Mouse (Mus musculus) kidney, embryonic 14.5 days (tissue): ENCODE data around the gene Ehd4. TPM values are rescaled to one million over a fixed set of nuclear protein-coding genes. Genes with fewer than 3 reads are reported as not detected.
A peak's percentile ranks its signal among the peaks of the same experiment; 100 is the strongest.

Source experiments
- ATAC-seq: fragments of 200-750 bp; cut with Nextera tagmentation; 2 replicates; pipeline ENCODE4 v1.8.0; 2017; ENCODE audit warnings: moderate number of reproducible peaks, mild to moderate bottlenecking, moderate TSS enrichment, moderate library complexity; ENCODE audit not compliant: low FRiP score, low TSS enrichment
- H3K27ac ChIP-seq: fragments of 300-500 bp; sonication (generic); 2 replicates; pipeline ENCODE4 v1.5.1; 2014; ENCODE audit warnings: low read depth, mild to moderate bottlenecking, low read length, moderate library complexity, mixed read lengths
- H3K27me3 ChIP-seq: fragments of 300-500 bp; sonication (generic); 2 replicates; pipeline ENCODE4 v1.6.1; 2014; ENCODE audit warnings: mild to moderate bottlenecking, low read length; ENCODE audit not compliant: control insufficient read depth, insufficient read depth
- H3K36me3 ChIP-seq: fragments of 300-500 bp; sonication (generic); 2 replicates; pipeline ENCODE4 v1.6.1; 2014; ENCODE audit warnings: low read length, mixed read lengths; ENCODE audit not compliant: control insufficient read depth, insufficient read depth
- H3K4me1 ChIP-seq: fragments of 300-500 bp; sonication (generic); 2 replicates; pipeline ENCODE4 v1.6.1; 2014; ENCODE audit warnings: low read length, mixed read lengths; ENCODE audit not compliant: control insufficient read depth, insufficient read depth
- H3K4me2 ChIP-seq: fragments of 300-500 bp; sonication (generic); replicated peaks from 2 replicates; pipeline ENCODE4 v1.6.1; 2014; ENCODE audit warnings: low read depth, mild to moderate bottlenecking, low read length
- H3K4me3 ChIP-seq: fragments of 300-500 bp; sonication (generic); 2 replicates; pipeline ENCODE4 v1.5.1; 2014; ENCODE audit warnings: mild to moderate bottlenecking, low read length
- H3K9ac ChIP-seq: fragments of 300-500 bp; sonication (generic); 2 replicates; pipeline ENCODE4 v1.6.1; 2014; ENCODE audit warnings: low read depth, mild to moderate bottlenecking, low read length, moderate library complexity
- H3K9me3 ChIP-seq: fragments of 300-500 bp; sonication (generic); 2 replicates; pipeline ENCODE4 v1.6.1; 2016; ENCODE audit warnings: low read length; ENCODE audit not compliant: control insufficient read depth
- WGBS: fragments of 180-500 bp; shearing (Covaris S2); extraction: QIAGEN DNeasy Blood & Tissue Kit; methylation state at CpG from one replicate; pipeline ENCODE4 v1.1.7; 2014; 5-methylcytosine and 5-hydroxymethylcytosine counted together
- polyA plus RNA-seq: library from polyadenylated mRNA; unstranded; fragments of >200 nt; fragmentation: Nextera tagmentation; extraction: Ambion mirVana; gene quantifications from 2 replicates; pipeline ENCODE4 v1.2.1, GENCODE M21; 2014

Ehd4 gene
- polyA plus RNA-seq, 1 experiment from 2014 or later: 31.8 TPM

DNA sequence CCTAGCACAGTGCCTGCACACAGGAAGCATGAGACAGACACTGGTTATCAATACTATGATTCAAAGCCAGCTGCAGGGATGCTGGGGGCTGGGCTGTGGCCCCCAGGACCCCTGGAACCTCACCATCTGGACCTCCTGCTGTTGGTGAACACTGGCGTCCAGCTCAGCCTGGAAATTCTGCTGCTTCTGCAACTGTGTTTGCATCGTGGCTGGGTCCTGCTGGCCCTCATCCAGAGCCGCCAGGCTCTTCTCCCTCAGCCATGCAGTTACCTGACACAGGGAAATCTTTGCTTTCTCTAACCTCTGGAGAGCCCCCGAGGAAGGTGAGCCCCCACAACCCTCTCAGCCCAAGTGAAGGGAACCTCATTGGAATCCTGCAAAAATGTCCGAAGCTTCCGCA is 103.0 kb downstream of the Ehd4 start:
- peaks cover under 1% of the 10 kb centered on the region; the same call in 1 of the 2 replicates for H3K27me3 ChIP-seq
- H3K4me2 ChIP-seq: no peak overlapping the region
- no peaks in the 10 kb centered on the region for H3K36me3 ChIP-seq
- H3K9me3 ChIP-seq: no peaks in the 10 kb centered on the region
- H3K27ac ChIP-seq: no peak overlapping the region
- 78% methylated on average over 6 of the region's 6 CpGs for WGBS
- no peak for ATAC-seq
- no peak overlapping the region for H3K4me3 ChIP-seq
- no peak overlapping the region for H3K9ac ChIP-seq
- no peaks in the 10 kb centered on the region for H3K4me1 ChIP-seq

DNA sequence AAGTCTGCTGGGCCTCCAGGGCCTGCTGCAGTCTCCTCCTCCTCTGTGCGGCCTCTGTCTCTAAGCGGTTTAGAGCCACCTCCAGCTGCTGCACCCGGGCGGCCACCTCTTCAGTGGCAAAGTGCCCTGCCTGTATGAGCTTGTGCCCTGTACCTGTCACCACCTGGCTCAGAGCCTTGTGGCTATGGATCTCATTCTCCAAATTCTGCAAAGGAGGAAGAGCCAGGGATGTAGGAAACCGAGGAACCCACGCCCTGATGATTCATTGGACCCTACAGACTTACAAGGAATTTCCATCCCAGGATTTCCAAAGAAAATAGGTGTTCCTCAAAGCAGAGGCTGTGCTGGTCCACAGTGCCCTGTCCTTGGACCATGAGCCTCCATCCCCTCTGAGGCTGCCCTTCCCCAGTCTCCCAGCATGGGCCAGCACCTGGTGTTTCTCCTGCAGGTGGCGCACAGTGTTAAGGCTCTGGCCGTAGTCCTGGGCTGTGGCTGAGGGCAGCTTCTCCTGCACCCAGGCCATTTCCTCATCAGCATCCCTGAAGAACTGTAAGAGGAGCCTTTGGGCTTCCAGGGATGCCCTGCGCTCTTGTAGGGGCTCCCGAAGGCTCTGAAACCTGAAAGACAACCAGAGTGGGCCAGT is 104.7 kb downstream of the Ehd4 start:
- Histone ChIP-seq H3K4me1 (no peaks in the 10 kb centered on the region), H3K9ac (no peak overlapping the region), H3K36me3 (no peaks in the 10 kb centered on the region), H3K9me3 (no peaks in the 10 kb centered on the region), H3K4me3 (no peak overlapping the region), H3K4me2 (no peak overlapping the region), H3K27ac (no peak overlapping the region), H3K27me3 (peaks cover 2% of the 10 kb centered on the region; the same call in 1 of the 2 replicates)
- 61% methylated on average over 10 of the region's 10 CpGs for WGBS
- peak; percentile 50; the same call in 1 of the 2 replicates for ATAC-seq

DNA sequence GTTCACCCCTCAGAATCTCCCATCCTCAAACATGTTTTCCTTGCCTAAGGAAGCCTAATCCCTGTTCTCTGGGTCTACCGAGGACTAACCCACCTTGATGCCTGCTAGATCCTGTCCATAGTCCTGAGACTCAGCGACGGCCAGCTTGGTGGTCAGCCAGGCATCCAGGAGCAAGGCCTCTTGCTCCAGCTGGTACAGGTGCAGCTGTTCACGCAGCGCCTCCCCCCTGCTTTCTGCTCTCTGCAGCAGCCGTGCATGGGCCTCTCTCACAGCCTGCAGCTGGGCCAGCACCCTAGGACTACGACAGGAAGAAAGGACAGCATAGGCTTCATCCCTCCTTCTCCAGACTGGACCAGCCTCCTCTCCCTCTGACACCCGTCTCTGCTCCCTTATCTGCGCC is 106.2 kb downstream of the Ehd4 start:
- Histone ChIP-seq H3K4me3 (no peak overlapping the region), H3K27ac (no peak overlapping the region), H3K27me3 (peaks cover 2% of the 10 kb centered on the region; the same call in 1 of the 2 replicates), H3K9me3 (no peaks in the 10 kb centered on the region), H3K4me2 (no peak overlapping the region), H3K4me1 (no peaks in the 10 kb centered on the region), H3K36me3 (no peaks in the 10 kb centered on the region), H3K9ac (no peak overlapping the region)
- ATAC-seq: no peak
- 71% methylated on average over 9 of the region's 9 CpGs for WGBS

- no peaks in the 10 kb centered on the region for H3K4me1 ChIP-seq
- H3K4me3 ChIP-seq: no peak overlapping the region
- H3K27me3 ChIP-seq: peaks cover 2% of the 10 kb centered on the region; the same call in 1 of the 2 replicates
- WGBS: 45% methylated on average over 14 of the region's 14 CpGs
- ATAC-seq: no peak
- no peak overlapping the region for H3K9ac ChIP-seq
- no peaks in the 10 kb centered on the region for H3K9me3 ChIP-seq
- H3K27ac ChIP-seq: no peak overlapping the region
- H3K36me3 ChIP-seq: peaks cover 10% of the 10 kb centered on the region
- H3K4me2 ChIP-seq: no peak overlapping the region
These were observed 107.7 kb downstream of the Ehd4 start for GRCm38 (mm10) chr2:120046486-120047310.

DNA sequence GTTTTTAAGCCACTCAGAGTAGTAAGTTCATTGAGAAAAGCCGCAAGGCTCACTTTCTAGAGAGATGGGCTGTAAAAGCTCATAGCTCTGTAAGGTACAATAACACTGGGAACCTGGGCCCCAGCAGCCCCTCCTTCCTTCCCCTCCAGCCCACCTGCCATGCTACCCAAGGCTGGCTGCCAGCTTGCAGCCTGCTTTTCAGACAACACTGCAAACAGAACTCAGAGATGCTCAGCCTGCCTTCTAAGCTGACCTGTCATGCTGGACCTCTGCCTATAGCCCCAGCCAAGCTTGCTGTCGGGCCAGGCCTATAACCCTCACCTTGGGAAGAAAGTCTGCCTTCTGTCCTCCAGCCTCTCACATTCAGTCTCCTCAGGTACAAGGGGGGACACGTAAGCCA is 109.7 kb downstream of the Ehd4 start:
- Histone ChIP-seq H3K4me2 (no peak overlapping the region), H3K27me3 (peaks cover 2% of the 10 kb centered on the region; the same call in 1 of the 2 replicates), H3K36me3 (peaks cover 28% of the 10 kb centered on the region), H3K9ac (no peak overlapping the region), H3K4me3 (no peak overlapping the region), H3K4me1 (no peaks in the 10 kb centered on the region), H3K27ac (no peak overlapping the region), H3K9me3 (no peaks in the 10 kb centered on the region)
- WGBS: 67% methylated on average over 3 of the region's 3 CpGs
- ATAC-seq: no peak

DNA sequence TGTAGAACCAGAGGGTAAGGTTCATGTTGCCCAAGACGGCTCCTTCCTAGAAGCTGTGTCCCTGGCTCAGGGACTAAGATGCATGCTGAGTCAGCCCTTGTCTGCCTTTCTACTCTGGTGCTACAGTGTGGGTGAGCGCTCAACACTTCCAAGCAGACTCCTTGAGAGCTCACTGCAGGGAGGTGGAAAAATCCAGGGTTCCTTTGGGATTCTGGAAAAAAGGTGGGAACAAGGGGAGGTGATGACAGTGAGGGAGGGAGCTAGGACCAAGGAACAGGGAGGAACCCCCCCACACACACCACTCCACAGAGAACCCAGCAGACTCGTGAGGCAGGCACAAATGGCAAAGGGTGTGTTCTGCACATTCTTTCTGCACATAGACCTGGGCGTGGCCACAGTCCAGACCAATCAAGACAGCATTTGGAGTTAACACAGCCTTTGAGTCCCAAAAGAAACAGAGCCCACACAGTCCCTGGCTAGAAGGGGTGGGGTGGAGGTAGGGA is 110.3 kb downstream of the Ehd4 start:
- 0 out of 2 replicates have a peak, but pooled peaks have one; percentile 47 for ATAC-seq
- H3K36me3 ChIP-seq: peaks cover 33% of the 10 kb centered on the region
- H3K4me2 ChIP-seq: no peak overlapping the region
- no peaks in the 10 kb centered on the region for H3K9me3 ChIP-seq
- H3K9ac ChIP-seq: no peak overlapping the region
- no peak overlapping the region for H3K4me3 ChIP-seq
- H3K27me3 ChIP-seq: peaks cover 2% of the 10 kb centered on the region; the same call in 1 of the 2 replicates
- no peak overlapping the region; the same call in 1 of the 2 replicates for H3K27ac ChIP-seq
- H3K4me1 ChIP-seq: no peaks in the 10 kb centered on the region
- 47% methylated on average over 4 of the region's 4 CpGs for WGBS

GRCm38 (mm10) chr2:120040991-120041390 is 113.4 kb downstream of the Ehd4 start:
- no peaks in the 10 kb centered on the region for H3K27me3 ChIP-seq
- no peak overlapping the region for H3K9ac ChIP-seq
- no peak overlapping the region for H3K4me3 ChIP-seq
- no peaks in the 10 kb centered on the region for H3K9me3 ChIP-seq
- no peaks in the 10 kb centered on the region for H3K4me1 ChIP-seq
- H3K4me2 ChIP-seq: no peak overlapping the region
- ATAC-seq: no peak
- peaks cover 63% of the 10 kb centered on the region for H3K36me3 ChIP-seq
- 89% methylated on average over 5 of the region's 5 CpGs for WGBS
- H3K27ac ChIP-seq: no peak overlapping the region
